Mouse (Mus musculus): ENCODE data around the gene Folh1.
"Not testable (repeated sequence)": the region's sequence is repeated elsewhere in the genome, so short reads cannot be mapped to it uniquely, and the experiment has no call there.

Gene Folh1
- long read RNA-seq, experiment 1, partial matches to known transcripts: 0 of 1 reads
- long read RNA-seq, experiment 1, other reads (novel, unspliced or antisense): 0 of 1 reads
- long read RNA-seq, experiment 2, partial matches to known transcripts: 0 of 2 reads
- long read RNA-seq, experiment 2, other reads (novel, unspliced or antisense): 0 of 2 reads

DNA sequence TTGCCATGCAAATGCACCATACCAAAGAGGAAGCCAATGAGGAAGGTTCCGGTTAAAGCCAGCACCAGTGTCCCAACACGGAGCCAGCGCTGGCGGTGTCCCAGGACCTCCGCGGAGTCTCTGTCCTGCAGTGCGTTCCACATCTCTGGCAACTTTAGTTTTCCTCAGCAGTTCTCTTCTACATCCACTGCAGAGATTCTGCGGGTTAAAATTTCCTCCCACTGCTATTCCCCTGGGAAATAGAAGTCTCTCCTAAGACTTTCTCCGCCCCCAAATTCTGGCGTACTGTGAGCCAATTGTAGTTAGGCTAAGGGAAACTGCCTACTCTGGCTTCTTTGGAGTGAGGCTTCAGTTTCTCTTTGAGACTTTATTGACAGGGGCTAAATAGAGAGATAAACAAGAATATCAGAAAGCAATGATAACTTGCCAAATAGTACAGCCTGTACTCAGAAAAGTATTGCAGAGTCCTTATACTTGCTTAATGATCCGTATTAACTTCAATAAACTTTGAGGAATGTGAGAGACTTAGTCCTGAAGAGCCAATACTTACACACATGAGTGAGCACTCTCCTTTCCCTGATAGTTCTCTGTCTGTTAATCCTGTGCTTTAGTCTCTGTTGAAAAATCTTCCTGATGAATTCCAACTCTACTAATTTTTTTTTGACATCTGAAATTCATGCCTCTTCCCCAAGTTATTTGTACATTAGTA is at the start of gene Folh1:
Gene Folh1 (minus strand): TSS at position 327 of the 709 bp plus-strand sequence.
- intact Hi-C loops (cut with DNase I): no loop called here

DNA sequence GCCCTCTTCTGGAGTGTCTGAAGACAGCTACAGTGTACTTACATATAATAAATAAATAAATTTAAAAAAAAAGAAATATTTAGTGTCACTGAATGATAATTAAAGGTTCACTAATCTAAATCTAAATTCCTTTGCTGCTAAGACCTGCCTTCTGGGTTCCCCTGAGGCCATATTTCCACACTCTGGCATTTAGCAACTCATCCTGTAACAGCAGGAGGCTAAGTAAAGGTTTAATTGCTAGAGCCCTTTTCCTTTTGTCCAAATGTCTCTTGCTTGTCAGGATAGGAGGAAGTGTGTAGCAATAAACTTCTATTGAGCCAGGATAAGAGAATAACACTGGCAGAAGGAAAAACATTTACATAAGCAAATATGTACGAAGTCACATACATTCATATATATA is 40.7 kb upstream of the Folh1 start:
- intact Hi-C loops (cut with DNase I): no loop called here

DNA sequence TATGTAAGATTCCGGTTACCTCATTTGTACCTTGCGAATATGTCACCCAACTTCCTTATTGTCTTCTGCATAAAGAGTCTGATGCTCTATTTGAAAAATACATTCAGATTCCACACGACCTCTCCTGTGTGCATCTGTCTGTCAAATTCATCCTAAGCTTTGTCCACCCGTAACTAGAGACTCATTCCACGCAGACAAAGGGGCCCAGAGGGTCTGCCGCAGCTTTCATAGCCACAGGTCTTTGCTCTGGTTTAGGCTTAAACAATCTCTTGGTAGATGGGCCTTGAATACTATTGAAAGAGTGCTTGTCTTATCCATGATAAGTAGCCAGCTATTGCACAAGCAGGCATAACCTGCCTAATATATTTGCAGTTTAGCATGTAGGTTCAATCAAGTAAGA is 40.0 kb upstream of the Folh1 start:
- intact Hi-C loops (cut with DNase I): not testable (repeated sequence)

DNA sequence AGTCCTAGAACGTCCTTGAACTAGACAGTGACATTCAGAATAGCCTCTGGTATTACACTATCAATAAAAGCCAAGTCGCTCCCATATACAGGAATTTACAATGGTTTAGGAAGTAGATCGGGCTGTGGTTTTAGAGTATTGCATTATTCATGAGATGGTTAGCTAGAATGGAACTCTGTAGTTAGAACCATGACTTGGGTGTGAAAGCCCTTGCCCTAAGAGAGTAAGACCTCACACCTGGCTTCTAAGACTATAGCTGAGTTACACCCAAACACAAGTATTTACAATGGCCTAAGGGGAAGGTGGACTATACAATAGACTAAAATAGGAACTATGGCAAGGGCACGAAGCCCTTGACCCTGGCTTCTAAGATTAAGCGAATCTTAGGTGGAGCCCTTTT is 39.5 kb upstream of the Folh1 start:
- intact Hi-C loops (cut with DNase I): not testable (repeated sequence)

DNA sequence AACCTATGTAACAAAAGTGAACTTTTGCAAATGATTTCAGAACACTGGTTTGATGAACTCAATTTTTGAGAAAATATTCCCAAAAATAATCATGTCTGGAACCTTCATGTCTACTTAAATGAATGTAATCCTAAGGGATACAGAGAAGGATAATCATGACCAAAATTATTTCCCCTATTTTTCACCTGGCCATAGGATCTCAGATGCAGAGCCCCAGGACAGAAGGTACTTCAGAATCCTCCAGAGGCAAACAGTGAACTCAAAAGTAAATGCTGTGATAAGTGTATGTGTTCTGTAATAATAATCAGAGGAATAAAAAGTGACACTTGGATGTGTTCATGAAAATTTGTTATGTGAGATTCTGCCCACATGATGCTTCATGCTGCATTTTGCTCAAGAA is 19.0 kb upstream of the Folh1 start, which contains the start of gene Vmn2r77:
Gene Vmn2r77 (plus strand): TSS at position 301 of the 400 bp plus-strand sequence.
- intact Hi-C loops (cut with DNase I): no loop called here

DNA sequence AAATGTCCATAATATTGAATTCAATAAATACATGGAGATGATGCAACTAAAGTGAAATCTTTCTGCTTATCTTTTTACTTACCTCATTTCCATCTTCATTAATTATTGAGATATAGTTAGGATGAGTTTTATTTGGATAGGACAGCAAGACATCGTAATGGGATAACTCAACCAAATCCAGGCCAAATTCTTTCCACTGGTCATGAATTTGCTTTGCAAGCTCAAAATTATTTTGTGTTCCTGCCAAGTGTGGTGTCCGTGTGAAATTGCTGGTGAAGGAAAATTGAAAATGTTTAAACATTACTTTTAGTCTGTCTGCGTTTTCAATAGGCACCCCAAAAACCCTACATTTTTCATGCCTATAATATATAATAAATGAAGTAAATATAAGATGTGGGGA is 4.1 kb downstream of the Folh1 start:
- intact Hi-C loops (cut with DNase I): no loop called here

DNA sequence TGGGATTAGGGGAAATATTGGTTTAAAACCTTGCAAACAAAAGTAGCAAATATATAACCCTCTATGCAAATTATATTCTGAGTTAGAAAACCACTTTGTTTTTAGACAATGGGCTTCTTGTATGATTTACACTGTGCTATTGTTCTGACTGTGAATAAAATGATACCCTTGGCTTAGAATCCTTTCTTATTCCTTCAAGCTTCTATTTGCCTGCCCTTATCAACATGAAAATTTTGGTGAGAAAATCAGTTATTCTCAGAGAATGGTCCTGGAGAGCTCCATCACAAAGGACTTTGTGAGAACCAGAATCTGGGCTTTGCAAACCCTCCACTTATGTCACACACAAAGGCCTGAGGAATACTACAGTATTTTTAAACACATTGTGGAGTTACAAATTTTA is 11.1 kb downstream of the Folh1 start:
- intact Hi-C loops (cut with DNase I): no loop called here

DNA sequence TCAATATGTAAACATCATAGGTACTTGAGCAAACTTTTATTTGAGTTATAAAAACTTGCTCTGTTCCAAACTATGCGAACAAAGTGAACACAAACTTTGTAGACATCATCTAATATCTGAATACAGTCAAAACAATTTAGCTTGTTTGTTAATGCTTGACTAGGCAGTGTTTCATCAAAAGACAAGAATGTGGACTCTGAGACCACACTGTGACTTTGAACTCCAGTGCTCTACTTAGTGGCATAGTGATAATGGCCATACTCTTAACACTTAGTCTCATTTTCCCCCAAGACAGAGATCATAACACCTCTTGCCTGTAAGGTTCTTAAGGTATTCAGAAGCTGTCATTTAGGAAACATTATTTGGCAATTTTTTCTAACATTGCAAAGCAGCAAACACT is 15.0 kb downstream of the Folh1 start:
- intact Hi-C loops (cut with DNase I): no loop called here

DNA sequence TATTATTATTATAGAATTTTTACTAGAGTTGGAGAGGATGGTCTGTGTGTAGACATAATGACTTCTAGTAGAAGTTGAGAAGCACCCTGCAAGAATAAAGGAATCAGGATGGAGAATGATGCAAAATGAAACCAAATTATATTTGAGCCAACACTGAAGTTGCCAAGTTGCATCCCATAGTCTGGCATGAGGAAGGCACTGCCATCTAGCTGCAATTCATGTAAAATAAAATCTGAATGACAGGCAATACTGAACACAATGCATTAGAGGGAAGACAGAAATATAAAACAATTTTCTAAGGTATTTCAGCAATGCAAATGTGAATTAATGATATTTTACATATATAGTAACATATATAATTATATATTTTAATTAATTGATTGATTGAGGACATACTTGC is 50.7 kb downstream of the Folh1 start:
- intact Hi-C loops (cut with DNase I): no loop called here

DNA sequence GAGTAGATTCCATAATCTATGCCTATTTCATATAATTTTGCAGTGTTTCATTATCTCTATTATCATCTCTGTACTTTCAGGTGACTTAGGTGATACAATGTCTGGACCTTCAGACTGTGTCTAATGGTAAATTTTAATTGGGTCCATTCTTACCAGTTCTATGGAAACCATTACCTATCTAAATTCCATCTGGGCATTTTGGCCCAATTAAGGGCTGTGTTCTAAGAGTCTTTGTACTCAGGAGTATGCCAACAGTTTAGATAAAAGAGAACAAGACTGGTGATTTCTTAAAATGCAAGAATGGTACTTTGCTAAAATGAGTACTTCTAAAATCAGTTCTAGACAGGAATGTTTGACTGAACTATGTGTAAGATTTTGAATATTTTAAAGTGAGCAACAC is 87.7 kb downstream of the Folh1 start, which contains the start of gene Olfr292:
Gene Olfr292 (plus strand): TSS at position 301 of the 400 bp plus-strand sequence.
- intact Hi-C loops (cut with DNase I): no loop called here

Measured in adrenal gland (tissue).